Mouse (Mus musculus) frontal cortex, postnatal 25 days (tissue): ENCODE results near the gene Pex5l.

ENCODE experiments used
- DNase-seq, 2 experiments: peaks; one replicate each; pipeline ENCODE4 v3.0.0; 2022; ENCODE audit warnings: low spot score in 2 of 2

Gene Pex5l

DNA sequence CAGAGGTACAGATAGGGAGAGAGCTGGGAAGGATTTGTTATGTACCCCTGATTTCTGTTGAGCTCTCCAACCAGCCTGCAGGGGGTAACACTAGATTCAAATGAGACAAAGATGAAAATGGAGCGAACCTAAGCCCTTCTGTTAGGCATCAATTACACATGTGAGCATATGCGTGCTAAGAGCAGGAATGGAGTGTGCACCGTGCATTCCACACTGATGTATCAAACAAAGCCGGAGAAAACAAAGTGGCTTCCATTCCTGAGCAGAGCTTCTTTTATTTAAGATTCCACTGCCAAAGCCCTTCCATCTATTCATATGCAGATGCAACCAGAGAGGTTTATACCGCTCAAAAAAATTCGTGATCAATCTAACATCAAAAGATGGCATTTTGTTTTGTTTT, 79.5 kb downstream of the Pex5l start:
- no peak for DNase-seq

DNA sequence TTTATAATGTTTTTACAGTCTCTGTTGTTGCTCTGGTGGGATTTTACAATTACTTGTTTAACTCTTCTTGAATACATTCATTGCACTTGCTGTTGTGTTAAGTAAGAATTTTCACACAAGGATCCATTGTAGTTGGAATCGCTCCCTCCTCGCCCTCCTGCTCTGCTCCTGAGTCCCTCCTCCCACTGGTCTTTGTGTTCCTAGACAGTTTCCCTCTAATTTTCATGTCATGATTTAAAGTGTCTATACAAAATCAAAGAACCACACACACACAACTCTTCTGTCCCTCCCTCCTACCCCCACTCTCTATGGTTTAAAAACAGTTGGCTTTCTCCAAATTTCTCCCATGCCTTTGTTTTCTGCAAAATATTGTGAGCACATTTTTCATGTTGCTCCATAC, 81.6 kb downstream of the Pex5l start:
- no peak for DNase-seq

- DNase-seq: no peak
Measured at GRCm38 (mm10) chr3:33061016-33061415, 82.0 kb downstream of the Pex5l start.

- DNase-seq: no peak
Measured at GRCm38 (mm10) chr3:33060343-33060937, 82.6 kb downstream of the Pex5l start.

DNA sequence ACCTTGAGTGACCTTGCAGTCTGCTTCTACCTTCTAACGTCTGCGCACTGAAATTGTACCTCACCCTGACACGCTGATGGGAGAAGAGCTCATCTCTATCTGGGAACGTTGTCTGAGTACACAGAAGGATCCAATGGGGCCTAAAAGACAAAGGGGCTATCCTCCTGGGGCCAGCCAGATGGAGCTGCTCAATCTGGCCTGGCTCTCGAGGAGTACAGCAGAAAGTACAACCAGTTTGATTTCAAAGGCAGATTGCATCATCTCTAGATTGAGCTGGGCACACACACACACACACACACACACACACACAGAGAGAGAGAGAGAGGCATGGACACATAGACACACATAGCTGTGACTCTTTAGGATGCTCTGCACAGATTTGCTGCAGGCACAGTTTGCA, 94.7 kb downstream of the Pex5l start:
- no peak for DNase-seq

GRCm38 (mm10) chr3:33044799-33045106, 98.3 kb downstream of the Pex5l start:
- DNase-seq: no peak

GRCm38 (mm10) chr3:33043896-33044798, 98.9 kb downstream of the Pex5l start:
- no peak for DNase-seq

GRCm38 (mm10) chr3:33024566-33024965, 118.5 kb downstream of the Pex5l start:
- no peak for DNase-seq

GRCm38 (mm10) chr3:33003901-33004300, 139.1 kb downstream of the Pex5l start:
- DNase-seq: no peak

GRCm38 (mm10) chr3:33001769-33002168, 141.3 kb downstream of the Pex5l start:
- DNase-seq: no peak

- no peak for DNase-seq
Measured at GRCm38 (mm10) chr3:33000383-33001015, 142.5 kb downstream of the Pex5l start.

GRCm38 (mm10) chr3:32991713-32992575, 151.1 kb downstream of the Pex5l start:
- no peak for DNase-seq

DNA sequence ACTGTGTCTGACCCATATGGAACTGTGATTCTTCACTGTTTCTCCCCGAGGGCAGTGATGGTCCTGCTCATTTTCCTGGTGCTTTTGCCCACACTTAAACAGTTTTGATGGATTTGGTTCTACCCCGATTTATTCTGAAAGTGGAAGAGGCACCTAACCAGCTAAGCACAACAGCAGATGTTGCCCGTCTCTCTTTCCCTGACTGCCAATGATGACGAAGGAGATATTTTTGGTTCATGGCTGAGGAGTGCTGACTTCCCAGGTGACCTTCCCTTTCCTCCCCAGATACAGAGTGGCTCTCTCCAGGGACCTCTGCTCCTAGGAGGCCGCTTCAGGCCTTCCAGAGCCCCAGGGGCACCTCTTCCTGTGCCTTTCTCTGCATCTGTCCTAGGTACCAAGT, 155.2 kb downstream of the Pex5l start:
- DNase-seq: no peak

DNA sequence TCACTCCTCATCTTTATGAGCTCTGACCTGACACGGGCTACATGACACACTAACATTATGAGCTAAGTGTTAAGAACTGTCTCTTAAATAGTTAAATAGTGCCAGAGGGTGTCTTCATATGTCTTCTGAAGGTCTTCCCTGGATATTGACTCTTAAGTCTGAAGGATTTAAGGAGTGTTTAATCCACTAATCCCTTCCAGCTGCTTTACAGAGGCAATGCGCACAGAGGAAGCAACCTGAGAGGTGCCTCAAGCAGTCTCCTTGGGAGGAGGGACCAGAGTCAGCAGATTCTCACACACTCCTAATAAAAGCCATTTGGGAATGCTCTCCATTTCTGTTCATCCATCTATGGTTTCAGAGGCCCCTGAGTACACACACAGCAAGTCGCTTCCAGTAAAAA, 157.9 kb downstream of the Pex5l start:
- DNase-seq: no peak

- DNase-seq: no peak
Measured at GRCm38 (mm10) chr3:32979981-32980380, 163.1 kb downstream of the Pex5l start.

DNA sequence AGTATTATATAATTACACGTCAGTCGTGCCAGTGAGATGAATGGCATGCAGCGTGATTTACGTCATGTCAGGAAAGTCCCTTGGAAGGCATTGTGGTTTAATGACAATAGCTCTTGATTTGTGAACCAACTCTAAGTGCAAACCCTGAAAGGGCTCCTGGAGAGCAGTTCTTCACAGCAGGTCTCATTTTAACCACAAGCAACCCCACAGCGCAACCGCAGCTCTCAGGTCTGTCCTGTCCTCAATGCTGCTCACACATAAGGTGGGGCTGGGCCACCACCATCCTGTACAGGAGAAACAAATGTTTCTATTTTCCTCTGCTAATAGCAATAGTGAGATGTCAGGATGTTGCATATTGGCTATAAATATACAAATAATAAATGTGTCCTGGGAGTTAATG, 163.8 kb downstream of the Pex5l start:
- DNase-seq: no peak

DNA sequence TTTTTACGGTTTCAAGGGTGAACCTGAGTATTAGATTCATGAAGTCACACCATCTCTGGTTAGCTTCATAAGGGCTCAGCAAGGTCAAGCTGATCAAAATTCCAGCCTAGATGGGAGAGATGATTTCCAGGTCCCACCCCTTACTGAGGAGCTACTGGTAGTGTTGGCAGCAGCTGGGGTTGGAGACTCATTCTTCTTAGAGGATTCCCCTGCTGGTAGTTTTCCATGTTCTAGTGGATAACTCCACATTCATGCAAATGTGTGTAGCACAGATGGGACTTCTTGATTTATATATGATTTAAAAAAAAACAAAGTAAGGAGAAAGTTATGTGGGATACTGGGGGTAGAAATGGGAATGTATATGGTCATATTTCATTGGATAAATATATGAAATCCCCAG, 172.8 kb downstream of the Pex5l start:
- DNase-seq: no peak

DNA sequence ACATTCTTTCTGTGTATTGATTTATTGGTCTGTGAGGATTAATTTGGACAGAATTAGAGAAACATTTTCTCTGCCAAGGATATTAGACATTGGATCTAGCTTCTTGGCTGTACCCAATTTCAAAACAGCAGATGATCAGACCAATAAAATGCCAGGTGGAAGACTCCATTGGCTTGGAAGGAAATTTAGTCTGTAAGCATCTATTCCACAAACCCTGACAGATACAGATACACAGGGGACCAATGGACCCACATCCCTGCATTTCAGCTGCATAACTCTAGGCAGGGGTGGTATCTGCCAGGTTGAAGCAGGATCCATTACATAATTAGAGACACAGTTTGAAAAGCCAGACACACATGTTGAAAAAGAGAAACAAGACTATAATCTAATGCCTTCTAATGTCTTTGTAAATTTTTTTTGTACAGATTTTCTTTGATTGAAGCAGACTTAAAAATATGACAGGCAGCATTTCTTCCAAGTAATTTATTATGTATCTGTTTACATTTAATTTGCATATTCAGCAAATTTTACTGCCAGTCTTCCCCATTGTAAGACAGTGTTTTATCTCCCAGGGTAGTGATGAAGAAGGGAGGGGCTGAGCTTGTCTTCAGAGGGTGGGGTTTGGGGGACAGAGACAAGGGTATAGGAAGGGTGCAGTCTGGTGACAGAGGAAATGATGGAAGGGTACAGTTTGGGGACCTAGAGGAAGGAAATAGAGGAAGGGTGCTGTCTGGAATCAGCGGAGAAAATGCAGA, 174.2 kb downstream of the Pex5l start:
- DNase-seq: no peak

DNA sequence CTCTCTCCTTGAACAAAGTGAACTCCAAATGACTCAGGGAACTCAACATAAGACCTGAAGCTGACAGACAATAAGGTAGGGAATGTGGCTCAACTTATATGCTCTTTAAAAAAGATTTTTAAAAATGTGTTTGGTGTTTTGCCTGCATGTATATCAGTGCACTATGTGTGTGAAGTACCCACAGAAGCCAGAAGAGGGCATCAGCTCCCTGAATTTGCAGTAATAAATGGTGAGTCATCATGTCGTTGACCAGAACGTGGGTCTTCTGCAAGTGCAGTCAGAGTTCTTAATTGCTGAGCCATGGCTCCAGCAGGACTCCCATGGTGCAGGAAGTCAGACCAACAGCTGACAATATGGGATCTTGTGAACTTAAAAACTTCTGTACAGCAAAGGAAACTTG, 177.5 kb downstream of the Pex5l start:
- DNase-seq: no peak

GRCm38 (mm10) chr3:32961494-32961893, 181.6 kb downstream of the Pex5l start:
- no peak for DNase-seq

- DNase-seq: no peak
Measured at GRCm38 (mm10) chr3:32951382-32951781, 191.7 kb downstream of the Pex5l start.
